Mouse (Mus musculus): ENCODE measurements around the gene F5.
"Not testable (repeated sequence)": the region's sequence is repeated elsewhere in the genome, so short reads cannot be mapped to it uniquely, and the experiment has no call there.

The F5 gene

GRCm38 (mm10) chr1:164162745-164163144 lies 11.1 kb downstream of the F5 start:
- no peak for DNase-seq

GRCm38 (mm10) chr1:164168818-164169217 lies 17.2 kb downstream of the F5 start:
- no peak for DNase-seq

- no peak for DNase-seq
Measured at GRCm38 (mm10) chr1:164170434-164170833, 18.8 kb downstream of the F5 start.

GRCm38 (mm10) chr1:164173145-164173544 lies 21.5 kb downstream of the F5 start:
- DNase-seq = no peak

- no peak for DNase-seq
Measured at GRCm38 (mm10) chr1:164176856-164177255, 25.2 kb downstream of the F5 start.

- DNase-seq = no peak
Measured at GRCm38 (mm10) chr1:164178429-164178828, 26.8 kb downstream of the F5 start.

- DNase-seq = peak; percentile 59
Measured at GRCm38 (mm10) chr1:164184142-164184870, 32.7 kb downstream of the F5 start.

GRCm38 (mm10) chr1:164184871-164185223 lies 33.2 kb downstream of the F5 start:
- no peak for DNase-seq

GRCm38 (mm10) chr1:164185316-164185715 lies 33.7 kb downstream of the F5 start:
- no peak for DNase-seq

GRCm38 (mm10) chr1:164187002-164187560 lies 35.4 kb downstream of the F5 start:
- DNase-seq = no peak

- DNase-seq = no peak
Measured at GRCm38 (mm10) chr1:164199551-164199950, 47.9 kb downstream of the F5 start.

GRCm38 (mm10) chr1:164208437-164208836 lies 56.8 kb downstream of the F5 start:
- no peak for DNase-seq

- DNase-seq = no peak
Measured at GRCm38 (mm10) chr1:164210899-164211298, 59.3 kb downstream of the F5 start.

GRCm38 (mm10) chr1:164212686-164213085 lies 61.0 kb downstream of the F5 start:
- DNase-seq = no peak

- DNase-seq = no peak
Measured at GRCm38 (mm10) chr1:164214190-164214589, 62.6 kb downstream of the F5 start.

GRCm38 (mm10) chr1:164215097-164215496 lies 63.5 kb downstream of the F5 start:
- no peak for DNase-seq

GRCm38 (mm10) chr1:164215540-164215939 lies 63.9 kb downstream of the F5 start:
- DNase-seq = no peak

- DNase-seq = peak; percentile 26
Measured at GRCm38 (mm10) chr1:164217791-164218685, 66.4 kb downstream of the F5 start.

- no peak for DNase-seq
Measured at GRCm38 (mm10) chr1:164220261-164220660, 68.6 kb downstream of the F5 start.

GRCm38 (mm10) chr1:164223089-164223488 lies 71.5 kb downstream of the F5 start:
- DNase-seq = no peak

GRCm38 (mm10) chr1:164231937-164232570 lies 80.4 kb downstream of the F5 start:
- DNase-seq = not testable (repeated sequence)

GRCm38 (mm10) chr1:164233447-164233846 lies 81.8 kb downstream of the F5 start:
- DNase-seq = no peak

GRCm38 (mm10) chr1:164235078-164235477 lies 83.4 kb downstream of the F5 start:
- DNase-seq = no peak
